8 mouse cellular contexts compared by ENCODE assay signal in the genomic region with DNA sequence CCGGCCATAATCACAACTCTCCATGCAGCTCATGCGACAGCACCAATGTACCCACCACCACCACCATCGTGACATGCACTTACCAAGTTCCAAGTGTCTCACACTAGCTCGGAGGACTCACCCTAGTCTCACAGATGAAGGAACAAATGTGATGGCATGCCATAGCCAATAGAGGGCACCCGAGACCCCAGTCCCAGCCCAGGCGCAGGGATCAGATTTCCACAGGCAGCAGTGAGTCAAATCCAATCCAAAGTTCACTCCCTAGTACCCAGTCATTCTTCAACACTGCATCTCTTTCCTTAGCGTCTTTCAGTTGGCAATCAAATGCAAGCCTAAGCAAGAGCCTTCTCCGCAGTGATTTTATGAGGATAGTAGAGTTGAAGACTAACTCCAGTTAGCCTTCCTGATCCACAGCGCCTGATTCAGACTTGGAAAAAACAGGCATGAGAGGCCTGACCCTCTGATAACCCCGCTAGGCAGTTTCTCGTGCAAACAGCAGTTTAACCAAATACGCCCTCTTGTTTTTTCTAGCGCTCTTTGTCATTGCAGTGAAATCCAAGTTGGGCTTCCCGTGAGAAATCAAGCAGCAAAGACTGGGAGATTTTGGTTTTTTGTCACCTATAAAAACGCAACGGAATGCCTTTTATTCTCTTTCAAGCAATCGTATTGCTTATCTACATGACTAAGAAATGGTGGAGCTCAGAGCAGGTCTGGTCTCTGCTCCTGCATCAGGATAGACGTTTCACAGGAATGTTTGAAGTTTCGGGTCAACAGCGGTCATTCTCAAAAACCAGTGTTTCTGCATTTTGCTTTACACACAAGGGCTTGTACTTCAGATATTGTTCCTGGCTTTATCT. TPM values are rescaled to one million over a fixed set of nuclear protein-coding genes. Genes with fewer than 3 reads are reported as not detected.
DNase-seq lines count a peak whose midpoint lies in the region; ATAC-seq lines count a peak whose summit lies in the region.

No protein-coding gene starts in this region.

- H3K36me3 ChIP-seq in hindbrain, embryonic 11.5 days (ENCODE audit: control insufficient read depth, insufficient read depth, low read length): no peaks in the 10 kb centered on the region
- H3K36me3 ChIP-seq in limb, embryonic 12.5 days: no peaks in the 10 kb centered on the region
- H3K36me3 ChIP-seq in midbrain, embryonic 12.5 days: no peaks in the 10 kb centered on the region

- H3K9me3 ChIP-seq in hindbrain, embryonic 11.5 days (ENCODE audit: control insufficient read depth, low read length): no peaks in the 10 kb centered on the region
- no peaks in the 10 kb centered on the region for H3K9me3 ChIP-seq in limb, embryonic 12.5 days
- H3K9me3 ChIP-seq in midbrain, embryonic 12.5 days: no peaks in the 10 kb centered on the region

- H3K4me2 ChIP-seq in hindbrain, embryonic 11.5 days (replicated peaks; ENCODE audit: low read depth, low read length): no peak overlapping the region
- 0 out of 2 replicates have a peak overlapping the region, but pooled peaks have one; percentile 24 for H3K4me2 ChIP-seq in limb, embryonic 12.5 days
- no peak overlapping the region for H3K4me2 ChIP-seq in midbrain, embryonic 12.5 days (replicated peaks)

- no peaks in the 10 kb centered on the region for H3K4me1 ChIP-seq in hindbrain, embryonic 11.5 days (replicated peaks; ENCODE audit: control insufficient read depth, insufficient read depth, low read length)
- H3K4me1 ChIP-seq in limb, embryonic 12.5 days (replicated peaks): peaks cover 4% of the 10 kb centered on the region
- no peaks in the 10 kb centered on the region for H3K4me1 ChIP-seq in midbrain, embryonic 12.5 days

- 29% methylated on average over 20 of the region's 20 CpGs for WGBS in hindbrain, embryonic 11.5 days
- 27% methylated on average over 20 of the region's 20 CpGs for WGBS in limb, embryonic 12.5 days
- 33% methylated on average over 20 of the region's 20 CpGs for WGBS in midbrain, embryonic 12.5 days

- peak; percentile 31 to 47 for DNase-seq in layer of hippocampus, postnatal 10 days (ENCODE audit: low spot score in 2 of 2)
- no peak for DNase-seq in layer of hippocampus, adult 9-10 months (ENCODE audit: low spot score)
- peak; percentile 77 for DNase-seq in R1 (ENCODE audit: low read depth, low spot score)
- DNase-seq in hindbrain, embryonic 11.5 days (ENCODE audit: low spot score): peak; percentile 78
- peak; percentile 83 for DNase-seq in yolk sac, embryonic 10.5 days (ENCODE audit: low spot score)

- no peak overlapping the region for H3K4me3 ChIP-seq in hindbrain, embryonic 11.5 days (ENCODE audit: low read depth, low read length)
- H3K4me3 ChIP-seq in limb, embryonic 12.5 days (replicated peaks): no peak overlapping the region
- H3K4me3 ChIP-seq in midbrain, embryonic 12.5 days: no peak overlapping the region

- H3K27me3 ChIP-seq in hindbrain, embryonic 11.5 days (ENCODE audit: control insufficient read depth, insufficient read depth, low read length): no peaks in the 10 kb centered on the region
- no peaks in the 10 kb centered on the region for H3K27me3 ChIP-seq in limb, embryonic 12.5 days
- peaks cover 5% of the 10 kb centered on the region for H3K27me3 ChIP-seq in midbrain, embryonic 12.5 days

- no peak overlapping the region for H3K27ac ChIP-seq in hindbrain, embryonic 11.5 days (ENCODE audit: low read depth, low read length)
- H3K27ac ChIP-seq in limb, embryonic 12.5 days: no peak overlapping the region
- no peak overlapping the region for H3K27ac ChIP-seq in midbrain, embryonic 12.5 days (replicated peaks)

- peak; percentile 54 for ATAC-seq in erythroid progenitor cell, adult 5-6 weeks (replicated peaks; ENCODE audit: low FRiP score, poor library complexity, severe bottlenecking)
- ATAC-seq in hindbrain, embryonic 11.5 days (ENCODE audit: low FRiP score): peak; percentile 37
- ATAC-seq in limb, embryonic 12.5 days (ENCODE audit: insufficient number of reproducible peaks, insufficient read depth, low FRiP score, low TSS enrichment, low read depth): 0 out of 2 replicates have a peak, but pooled peaks have one; percentile 37
- peak; percentile 59 for ATAC-seq in midbrain, embryonic 12.5 days (ENCODE audit: low FRiP score, low read depth)

- no peak overlapping the region for H3K9ac ChIP-seq in hindbrain, embryonic 11.5 days (ENCODE audit: low read depth, low read length)
- H3K9ac ChIP-seq in limb, embryonic 12.5 days (replicated peaks): no peak overlapping the region
- H3K9ac ChIP-seq in midbrain, embryonic 12.5 days (replicated peaks): no peak overlapping the region

RNA-seq across cellular contexts. Expression of a gene that starts 8.6 kb away (rescaled TPM):
- total RNA-seq in layer of hippocampus, postnatal 10 days (2021): 10 to 100 TPM; 11.1 to 12.0 TPM
- total RNA-seq in erythroid progenitor cell, adult 5-6 weeks (2015; ENCODE audit: low replicate concordance): 1.3 and 8.3 TPM in 2 replicates
- 0.90 and 6.5 TPM in 2 replicates for total RNA-seq in erythroid progenitor cell, adult 5-6 weeks (2017; ENCODE audit: low replicate concordance)
- polyA plus RNA-seq in hindbrain, embryonic 11.5 days (2014; fragmentation: Nextera tagmentation; extraction: Ambion mirVana): 81.4 and 86.6 TPM in 2 replicates
- 98.3 and 102 TPM in 2 replicates for polyA plus RNA-seq in limb, embryonic 12.5 days (2016; fragmentation: Nextera tagmentation; extraction: Ambion mirVana)
- polyA plus RNA-seq in midbrain, embryonic 12.5 days (2016; fragmentation: Nextera tagmentation; extraction: Ambion mirVana): 52.2 and 57.6 TPM in 2 replicates
